Mouse (Mus musculus): Measurements from ENCODE around the gene Thtpa.

- no peak for TF ChIP-seq CTCF (IDR thresholded peaks at IDR 0.05; ENCODE audit: control insufficient read depth, insufficient read depth, insufficient read length)
- no peak for TF ChIP-seq FOSL1 (IDR thresholded peaks at IDR 0.05; ENCODE audit: insufficient read depth, low read length, poor library complexity, severe bottlenecking)
- no peak for TF ChIP-seq MAX (IDR thresholded peaks at IDR 0.05)
- no peak for TF ChIP-seq USF1 (IDR thresholded peaks at IDR 0.05; ENCODE audit: low read depth)
- TF ChIP-seq MYOD1 (IDR thresholded peaks at IDR 0.05; ENCODE audit: control insufficient read depth, insufficient read length, low read depth): no peak
- TF ChIP-seq CEBPB (IDR thresholded peaks at IDR 0.05; ENCODE audit: low read depth): no peak
These were observed 34.7 kb upstream of the Thtpa start for GRCm38 (mm10) chr14:55059931-55060330.
